Mouse (Mus musculus) MEL (cell line): ENCODE measurements at regions not wholly inside any gene's neighbourhood (a gene's known extent, or its start where the extent isn't known, plus 50 kb on each side); places are given as distances from the start of the nearest gene placed in this dataset.
A peak's percentile ranks its signal among the peaks of the same experiment; 100 is the strongest.

Experiments used
- DNase-seq: peaks from one replicate; pipeline ENCODE4 v3.0.0; 2011; ENCODE audit warnings: low read depth, low spot score
- H3K27ac ChIP-seq: 2 replicates; pipeline ENCODE4 v1.5.1; 2012; ENCODE audit warnings: low read depth, mild to moderate bottlenecking, control low read depth, low read length, moderate library complexity; ENCODE audit not compliant: control insufficient read depth
- H3K27me3 ChIP-seq, 2 experiments: fragments of 150-350 bp in 1 of 2; sonication (generic) in 1 of 2; 2 replicates each; pipeline ENCODE4 v1.6.1; 2012; ENCODE audit warnings: low read length in 2 of 2, mild to moderate bottlenecking in 2 of 2, improper control_type of control experiment in 1 of 2, moderate library complexity in 1 of 2; ENCODE audit not compliant: insufficient read depth in 2 of 2, control insufficient read depth in 1 of 2
- H3K36me3 ChIP-seq, 2 experiments: 2 replicates each; pipeline ENCODE4 v1.6.1; 2012 to 2014; ENCODE audit warnings: low read length in 2 of 2, improper control_type of control experiment in 1 of 2, inconsistent platforms in 1 of 2, mild to moderate bottlenecking in 1 of 2; ENCODE audit not compliant: insufficient read depth in 2 of 2, control insufficient read depth in 1 of 2
- H3K4me1 ChIP-seq, 2 experiments: fragments of 150-350 bp in 1 of 2; sonication (generic) in 1 of 2; 2 replicates each; pipeline ENCODE4 v1.6.1; 2012; ENCODE audit warnings: low read length in 2 of 2, improper control_type of control experiment in 1 of 2, mild to moderate bottlenecking in 1 of 2; ENCODE audit not compliant: insufficient read depth in 2 of 2, control insufficient read depth in 1 of 2
- H3K4me3 ChIP-seq, 2 experiments: fragments of 150-350 bp in 1 of 2; sonication (generic) in 1 of 2; 2 replicates each; pipeline ENCODE4 v1.5.1; 2012; ENCODE audit warnings: low read depth in 2 of 2, low read length in 2 of 2, mild to moderate bottlenecking in 2 of 2, moderate library complexity in 2 of 2, control low read depth in 1 of 2, improper control_type of control experiment in 1 of 2; ENCODE audit not compliant: control insufficient read depth in 1 of 2, insufficient read depth in 1 of 2
- H3K79me2 ChIP-seq: 2 replicates; pipeline ENCODE4 v1.6.1; 2012; ENCODE audit warnings: mild to moderate bottlenecking, low read length, moderate library complexity; ENCODE audit not compliant: control insufficient read depth, poor library complexity, insufficient read depth
- H3K9ac ChIP-seq: 2 replicates; pipeline ENCODE4 v1.6.1; 2012; ENCODE audit warnings: low read depth, mild to moderate bottlenecking, control low read depth, low read length, moderate library complexity; ENCODE audit not compliant: control insufficient read depth, poor library complexity, severe bottlenecking
- H3K9me3 ChIP-seq: fragments of 150-350 bp; sonication (generic); replicated peaks from 2 replicates; pipeline ENCODE4 v1.6.1; 2012; ENCODE audit warnings: mild to moderate bottlenecking, low read length, improper control_type of control experiment, moderate library complexity; ENCODE audit not compliant: insufficient read depth
- BHLHE40 ChIP-seq: IDR thresholded peaks from 2 replicates; pipeline ENCODE4 v1.6.1; 2012; ENCODE audit warnings: low read depth, mild to moderate bottlenecking, inconsistent platforms, low read length, improper control_type of control experiment, borderline replicate concordance
- CTCF ChIP-seq, 3 experiments: IDR thresholded peaks in 2 of 3; conservative IDR thresholded peaks in 1 of 3; 2 replicates each; pipeline ENCODE4 v1.5.1; 2011 to 2012; ENCODE audit warnings: low read length in 3 of 3, low read depth in 2 of 3, mild to moderate bottlenecking in 2 of 3, improper control_type of control experiment in 1 of 3, inconsistent platforms in 1 of 3, mixed read lengths in 1 of 3, moderate library complexity in 1 of 3; ENCODE audit not compliant: control insufficient read depth in 1 of 3, insufficient read depth in 1 of 3, poor library complexity in 1 of 3, severe bottlenecking in 1 of 3
- ETS1 ChIP-seq: IDR thresholded peaks from 2 replicates; pipeline ENCODE4 v1.6.1; 2012; ENCODE audit warnings: low read depth, mild to moderate bottlenecking, inconsistent platforms, low read length, improper control_type of control experiment, moderate library complexity
- GABPA ChIP-seq: IDR thresholded peaks from 2 replicates; pipeline ENCODE4 v1.6.1; 2012; ENCODE audit warnings: low read depth, mild to moderate bottlenecking, inconsistent platforms, low read length, improper control_type of control experiment, moderate library complexity
- JUND ChIP-seq: IDR thresholded peaks from 2 replicates; pipeline ENCODE4 v1.6.1; 2011; ENCODE audit warnings: low read depth, mild to moderate bottlenecking, improper control_type of control experiment, low read length
- MAZ ChIP-seq: IDR thresholded peaks from 2 replicates; pipeline ENCODE4 v1.6.1; 2012; ENCODE audit warnings: low read depth, mild to moderate bottlenecking, inconsistent platforms, low read length, improper control_type of control experiment
- MYC ChIP-seq: IDR thresholded peaks from 2 replicates; pipeline ENCODE4 v1.6.1; 2011; ENCODE audit warnings: low read depth, mild to moderate bottlenecking, low read length, improper control_type of control experiment, moderate library complexity
- RAD21 ChIP-seq: IDR thresholded peaks from 2 replicates; pipeline ENCODE4 v1.6.1; 2011; ENCODE audit warnings: mild to moderate bottlenecking, low read depth, low read length, improper control_type of control experiment
- SIN3A ChIP-seq: IDR thresholded peaks from 2 replicates; pipeline ENCODE4 v1.6.1; 2012; ENCODE audit warnings: low read length, improper control_type of control experiment, inconsistent platforms
- SMC3 ChIP-seq: IDR thresholded peaks from 2 replicates; pipeline ENCODE4 v1.6.1; 2011; ENCODE audit warnings: low read depth, low read length, improper control_type of control experiment
- USF1 ChIP-seq: IDR thresholded peaks from 2 replicates; pipeline ENCODE4 v1.6.1; 2014; ENCODE audit warnings: low read depth, mild to moderate bottlenecking, inconsistent platforms, low read length, improper control_type of control experiment, moderate library complexity
- ZC3H11A ChIP-seq: IDR thresholded peaks from 2 replicates; pipeline ENCODE4 v1.6.1; 2012; ENCODE audit warnings: low read depth, mild to moderate bottlenecking, inconsistent platforms, low read length, improper control_type of control experiment
- ZMIZ1 ChIP-seq: IDR thresholded peaks from 2 replicates; pipeline ENCODE4 v1.6.1; 2012; ENCODE audit warnings: low read depth, mild to moderate bottlenecking, inconsistent platforms, low read length, improper control_type of control experiment, moderate library complexity
- ZNF384 ChIP-seq: IDR thresholded peaks from 2 replicates; pipeline ENCODE4 v1.6.1; 2012; ENCODE audit warnings: low read depth, mild to moderate bottlenecking, inconsistent platforms, low read length, improper control_type of control experiment

DNA sequence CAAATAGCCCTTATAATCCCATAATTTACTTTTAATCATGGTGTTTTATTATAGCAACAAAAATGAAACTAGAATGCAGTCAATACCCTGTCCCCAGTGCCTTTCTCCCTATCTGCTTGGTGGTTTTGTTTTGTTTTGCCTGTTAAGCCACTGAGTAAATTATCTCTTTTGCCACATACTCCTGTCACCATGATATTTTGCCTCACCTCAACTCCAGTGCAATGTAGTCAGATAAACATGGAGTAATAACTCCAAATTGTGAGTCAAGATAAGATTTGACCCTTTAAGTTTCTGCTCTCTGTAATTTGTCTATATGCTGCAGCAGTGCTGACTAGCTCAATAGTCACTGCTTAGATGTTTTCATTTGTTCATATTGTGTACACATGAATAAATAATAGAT is 65.3 kb upstream of the Chordc1 start (continued):
- peak; percentile 43 for TF ChIP-seq BHLHE40
- peak; percentile 95 for TF ChIP-seq ETS1
- no peak for TF ChIP-seq GABPA
- TF ChIP-seq USF1 = no peak
- TF ChIP-seq JUND = no peak
- TF ChIP-seq CTCF (IDR thresholded peaks at IDR 0.05 in 2 of 3, conservative IDR thresholded peaks at IDR 0.05 in 1 of 3; ENCODE audit: control insufficient read depth in 1 of 3, insufficient read depth in 1 of 3, low read depth in 2 of 3, low read length in 3 of 3, poor library complexity in 1 of 3, severe bottlenecking in 1 of 3) = no peak
- TF ChIP-seq ZMIZ1 = no peak
- TF ChIP-seq, all 39 proteins: peak for 13

DNA sequence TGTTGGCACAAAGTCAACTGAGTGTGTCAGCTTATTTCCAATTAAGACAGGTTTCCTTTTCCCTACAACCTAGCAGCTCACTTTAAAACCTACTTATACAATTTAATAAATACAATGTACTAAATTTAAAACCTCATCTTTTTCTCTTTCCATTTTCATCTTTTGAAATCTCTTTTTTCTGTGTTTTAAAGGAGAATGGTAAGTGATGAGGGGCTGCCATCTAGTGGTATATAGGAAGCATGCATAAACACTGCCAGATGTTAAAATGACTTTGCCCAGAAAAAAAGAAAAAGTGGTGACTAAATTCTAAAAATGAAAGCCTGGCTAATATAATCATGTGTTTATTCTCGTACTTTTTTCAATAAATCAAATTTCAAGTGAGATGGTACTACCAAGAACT is 62.0 kb upstream of the Chordc1 start:
- Histone ChIP-seq H3K9ac (no peak overlapping the region), H3K4me3 (no peak overlapping the region), H3K9me3 (no peaks in the 10 kb centered on the region), H3K36me3 (peaks cover 0 to 14% of the 10 kb centered on the region in 2 experiments; a peak in 2 of 4 replicates), H3K79me2 (no peaks in the 10 kb centered on the region), H3K4me1 (peaks cover 3 to 18% of the 10 kb centered on the region in 2 experiments; a peak in 2 of 4 replicates), H3K27me3 (no peaks in the 10 kb centered on the region; a peak in 2 of 4 replicates), H3K27ac (no peak overlapping the region)
- peak; percentile 78 for DNase-seq
- 0 out of 2 replicates have a peak, but pooled peaks have one; percentile 60 for TF ChIP-seq MYC
- peak; percentile 78 for TF ChIP-seq ZNF384
- no peak for TF ChIP-seq JUND
- peak; percentile 96 for TF ChIP-seq SMC3
- TF ChIP-seq ZC3H11A = peak; percentile 98
- TF ChIP-seq SIN3A = 0 out of 2 replicates have a peak, but pooled peaks have one; percentile 21
- no peak; the same call in none of the 2 replicates for TF ChIP-seq RAD21
- TF ChIP-seq MAZ = no peak
- TF ChIP-seq CTCF (IDR thresholded peaks at IDR 0.05 in 2 of 3, conservative IDR thresholded peaks at IDR 0.05 in 1 of 3; ENCODE audit: control insufficient read depth in 1 of 3, insufficient read depth in 1 of 3, low read depth in 2 of 3, low read length in 3 of 3, poor library complexity in 1 of 3, severe bottlenecking in 1 of 3) = peak; percentile 48 to 97 (median 81)
